Mouse (Mus musculus): Measurements from ENCODE around the gene Frs2. TPM values are rescaled to one million over a fixed set of nuclear protein-coding genes. Genes with fewer than 3 reads are reported as not detected.

The Frs2 gene
- total RNA-seq (2023): 10 to 100 TPM; 26.7 to 28.1 TPM

GRCm38 (mm10) chr10:117148361-117149003 lies at the start of gene Frs2:
Gene Frs2, minus strand, starts transcription at chr10:117148534.

GRCm38 (mm10) chr10:117063254-117064021 lies 84.9 kb downstream of the Frs2 start, which contains the start of gene Cct2:
Gene Cct2, minus strand, starts transcription at chr10:117063814.

GRCm38 (mm10) chr10:117045175-117046056 lies 102.9 kb downstream of the Frs2 start, which contains the start of gene Lrrc10:
Gene Lrrc10, plus strand, starts transcription at chr10:117045341.

Other genes starting within 250 kb of the Frs2 start
- gene Rab3ip, start 197.8 kb downstream of the Frs2 start, total RNA-seq (2023): 10 to 100 TPM; 41.1 to 47.6 TPM
- gene Gm10271, start 175.9 kb downstream of the Frs2 start, total RNA-seq (2023): not detected
- gene Best3, start 162.2 kb downstream of the Frs2 start, total RNA-seq (2023): not detected
- not detected for gene Lrrc10, start 103.2 kb downstream of the Frs2 start, total RNA-seq (2023)
- gene Cct2, start 84.7 kb downstream of the Frs2 start, total RNA-seq (2023): 100 to 1,000 TPM; 237 to 257 TPM
- 100 to 1,000 TPM; 106 to 115 TPM for gene Yeats4, start 76.0 kb upstream of the Frs2 start, total RNA-seq (2023)
- not detected for gene 9530003J23Rik, start 90.2 kb upstream of the Frs2 start, total RNA-seq (2023)
- 10 to 100 TPM in 1 of 2 experiments, 1 to 10 TPM in 1; 4.7 to 12.8 TPM for gene Lyz2, start 133.8 kb upstream of the Frs2 start, total RNA-seq (2023)
- gene Lyz1, start 144.3 kb upstream of the Frs2 start, total RNA-seq (2023): 1 to 10 TPM in 1 of 2 experiments, under 1 TPM in 1; 0.62 to 1.8 TPM
- gene Cpsf6, start 231.5 kb upstream of the Frs2 start, total RNA-seq (2023): 100 to 1,000 TPM; 162 to 165 TPM

Data from B cell, adult 67 days (primary cell).